Mouse (Mus musculus) E14TG2a.4 (cell line): ENCODE measurements at regions not wholly inside any gene's neighbourhood (a gene's known extent, or its start where the extent isn't known, plus 50 kb on each side); places are given as distances from the start of the nearest gene placed in this dataset.

Experiments
- CTCF ChIP-seq: conservative IDR thresholded peaks from 2 replicates; pipeline ENCODE4 v1.5.1; 2014; ENCODE audit warnings: low read length
- NANOG ChIP-seq: IDR thresholded peaks from 2 replicates; pipeline ENCODE4 v1.6.1; 2014; ENCODE audit warnings: borderline replicate concordance, low read length, mixed read lengths

DNA sequence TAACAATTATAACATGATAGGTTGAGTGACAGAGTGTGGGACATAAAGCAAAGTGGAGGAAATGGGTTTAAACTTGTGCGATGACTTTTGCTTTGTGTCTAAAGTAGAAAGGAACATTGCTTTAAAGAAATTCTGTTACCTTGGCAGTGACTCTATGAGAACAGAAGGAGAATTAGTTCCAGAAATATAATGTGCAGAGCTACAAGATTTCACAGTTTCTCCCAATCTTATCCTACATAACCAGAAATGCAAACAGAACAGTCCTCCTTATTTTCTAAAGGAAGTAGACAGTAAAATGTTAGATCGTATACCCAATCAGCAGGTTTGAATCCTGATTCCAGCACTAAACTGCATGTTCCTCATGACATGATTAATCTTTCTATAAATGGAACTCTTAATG, 660.6 kb upstream of the Ghitm start:
- TF ChIP-seq CTCF (no peak), NANOG (no peak)
